In the genomic region with DNA sequence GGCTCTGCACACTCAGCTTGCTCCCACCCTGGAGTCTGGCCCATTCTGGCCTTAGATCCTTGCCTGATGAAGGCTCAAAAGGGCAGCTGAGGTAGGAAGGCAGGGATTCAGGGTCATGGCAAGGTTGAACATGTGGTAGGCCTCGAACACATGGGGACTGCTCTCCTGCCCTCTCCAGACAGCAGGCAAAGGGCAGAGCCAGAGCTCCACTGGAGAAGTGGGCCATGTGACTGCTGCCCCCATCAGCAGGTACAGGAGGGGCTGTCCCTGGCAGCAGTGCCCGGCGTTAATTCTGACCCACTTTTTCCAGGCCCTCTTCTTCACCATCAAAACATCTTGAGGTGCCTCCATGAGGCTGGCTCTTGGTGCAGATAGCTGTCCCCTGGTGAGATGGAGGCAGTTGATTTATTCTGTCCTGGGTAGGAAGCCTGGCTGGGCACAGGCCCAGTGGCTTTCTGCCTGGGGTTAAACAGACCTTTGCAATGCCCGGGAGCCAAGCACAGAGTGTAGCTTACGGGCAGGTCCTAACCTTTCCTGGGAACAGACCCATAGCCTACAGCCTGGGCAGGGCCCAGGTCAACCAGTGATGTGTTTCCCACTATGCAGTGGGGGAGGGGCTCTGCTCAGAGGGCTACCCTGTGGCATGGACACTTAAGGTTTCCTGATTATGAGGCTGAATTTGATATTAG, we compare ENCODE assay signal across 8 mouse cellular contexts. TPM values are rescaled to one million over a fixed set of nuclear protein-coding genes. Genes with fewer than 3 reads are reported as not detected.
DNase-seq lines count a peak whose midpoint lies in the region; ATAC-seq and TF ChIP-seq lines count a peak whose summit lies in the region.

No protein-coding gene starts in this region.

- peak overlapping the region; percentile 96 for H3K4me2 ChIP-seq in kidney, embryonic 16.5 days (replicated peaks; ENCODE audit: low read depth, low read length)

- no peak for ATAC-seq in kidney, embryonic 16.5 days (ENCODE audit: low FRiP score, low TSS enrichment)

- peak overlapping the region; percentile 98 for H3K9ac ChIP-seq in kidney, embryonic 16.5 days (replicated peaks; ENCODE audit: low read length)

- TF ChIP-seq CTCF in cerebellum, adult 2 months (IDR thresholded peaks at IDR 0.05; ENCODE audit: borderline replicate concordance, insufficient read depth, low read depth, low read length) = no peak
- TF ChIP-seq CTCF in spleen, adult 2 months (IDR thresholded peaks at IDR 0.05; ENCODE audit: extremely low read depth, insufficient read depth, insufficient read length, insufficient replicate concordance) = no peak
- no peak for TF ChIP-seq CTCF in olfactory bulb, adult 2 months (IDR thresholded peaks at IDR 0.05; ENCODE audit: insufficient read depth, low read depth, low read length)

- H3K36me3 ChIP-seq in spleen, adult 2 months (ENCODE audit: control insufficient read depth, insufficient read depth, low read length) = peaks cover 12% of the 10 kb centered on the region
- peaks cover 35% of the 10 kb centered on the region for H3K36me3 ChIP-seq in kidney, embryonic 16.5 days (ENCODE audit: insufficient read depth, low read length)

- WGBS in cerebellum, adult 2 months = 3% methylated on average over 5 of the region's 5 CpGs
- 77% methylated on average over 5 of the region's 5 CpGs for WGBS in spleen, adult 2 months
- WGBS in kidney, embryonic 16.5 days = 77% methylated on average over 5 of the region's 5 CpGs
- 38% methylated on average over 5 of the region's 5 CpGs for WGBS in olfactory bulb, adult 2 months

- H3K27ac ChIP-seq in cerebellum, adult 2 months (ENCODE audit: insufficient read depth, low read length) = peak overlapping the region; percentile 96
- H3K27ac ChIP-seq in spleen, adult 2 months (ENCODE audit: insufficient read depth, low read length) = peak overlapping the region; percentile 4; the same call in 1 of the 2 replicates
- no peak overlapping the region for H3K27ac ChIP-seq in kidney, embryonic 16.5 days (ENCODE audit: low read length)
- H3K27ac ChIP-seq in olfactory bulb, adult 2 months (ENCODE audit: insufficient read depth, low read depth, low read length) = no peak overlapping the region

- no peaks in the 10 kb centered on the region for H3K27me3 ChIP-seq in cerebellum, adult 2 months (ENCODE audit: control insufficient read depth, insufficient read depth, low read length)
- no peaks in the 10 kb centered on the region for H3K27me3 ChIP-seq in spleen, adult 2 months (ENCODE audit: control insufficient read depth, insufficient read depth, low read length)
- no peaks in the 10 kb centered on the region for H3K27me3 ChIP-seq in kidney, embryonic 16.5 days (ENCODE audit: insufficient read depth, low read length)

- H3K9me3 ChIP-seq in kidney, embryonic 16.5 days (ENCODE audit: low read length) = no peaks in the 10 kb centered on the region

- H3K4me3 ChIP-seq in cerebellum, adult 2 months (replicated peaks; ENCODE audit: insufficient read depth, low read depth, low read length) = peak overlapping the region; percentile 90
- H3K4me3 ChIP-seq in spleen, adult 2 months (ENCODE audit: extremely low read depth, insufficient read depth, insufficient read length) = peak overlapping the region; percentile 12; the same call in 1 of the 2 replicates
- peak overlapping the region; percentile 92 for H3K4me3 ChIP-seq in kidney, embryonic 16.5 days (ENCODE audit: low read length)
- H3K4me3 ChIP-seq in olfactory bulb, adult 2 months (ENCODE audit: insufficient read depth, low read depth, low read length) = peak overlapping the region; percentile 87

- peaks cover 36% of the 10 kb centered on the region for H3K4me1 ChIP-seq in cerebellum, adult 2 months (ENCODE audit: control insufficient read depth, insufficient read depth, low read length)
- peaks cover 10% of the 10 kb centered on the region; the same call in 1 of the 2 replicates for H3K4me1 ChIP-seq in spleen, adult 2 months (ENCODE audit: control insufficient read depth, insufficient read depth, insufficient read length)
- H3K4me1 ChIP-seq in kidney, embryonic 16.5 days (ENCODE audit: insufficient read depth, low read length) = peaks cover 30% of the 10 kb centered on the region
- peaks cover 38% of the 10 kb centered on the region for H3K4me1 ChIP-seq in olfactory bulb, adult 2 months (ENCODE audit: control insufficient read depth, insufficient read depth, low read length)

- peak; percentile 68 to 71 for DNase-seq in cerebellum, adult 2 months
- no peak for DNase-seq in cerebellum, adult 8-10 months
- DNase-seq in spleen, adult 2 months (ENCODE audit: low read depth in 1 of 2, low spot score in 2 of 2) = no peak
- no peak for DNase-seq in spleen, postnatal 36 days (ENCODE audit: low spot score in 2 of 2)
- no peak for DNase-seq in layer of hippocampus, adult 9-11 months
- no peak for DNase-seq in adrenal gland, adult 8-10 months

- TF ChIP-seq POLR2A in cerebellum, adult 2 months (IDR thresholded peaks at IDR 0.05; ENCODE audit: borderline replicate concordance, insufficient read depth, low read length) = no peak
- no peak for TF ChIP-seq POLR2A in spleen, adult 2 months (IDR thresholded peaks at IDR 0.05; ENCODE audit: low read depth, low read length)
- TF ChIP-seq POLR2A in olfactory bulb, adult 2 months (IDR thresholded peaks at IDR 0.05; ENCODE audit: insufficient read depth, low read depth, low read length) = no peak

RNA-seq across cellular contexts. Expression of a gene that starts 2.3 kb away (rescaled TPM):
- 1,261 and 1,264 TPM in 2 replicates for polyA plus RNA-seq in cerebellum, adult 2 months (2012; rRNA removed)
- polyA plus RNA-seq in spleen, adult 2 months (2012; rRNA removed) = 208 and 255 TPM in 2 replicates
- polyA plus RNA-seq in kidney, embryonic 16.5 days (2015; fragmentation: Nextera tagmentation; extraction: Ambion mirVana) = 954 and 1,048 TPM in 2 replicates
- polyA plus RNA-seq in olfactory bulb, adult 2 months (2012; ENCODE audit: insufficient read depth, insufficient read length, low replicate concordance, missing spikeins) = not detected in 2 replicates
- 100 to 1,000 TPM; 578 to 598 (median 581) TPM for total RNA-seq in adrenal gland, adult 8-10 months (2022)

RNA-seq across cellular contexts. Expression of a gene that starts 9.9 kb away (rescaled TPM):
- polyA plus RNA-seq in cerebellum, adult 2 months (2012; rRNA removed) = 227 and 270 TPM in 2 replicates
- polyA plus RNA-seq in spleen, adult 2 months (2012; rRNA removed) = 0.77 and 1.5 TPM in 2 replicates
- polyA plus RNA-seq in kidney, embryonic 16.5 days (2015; fragmentation: Nextera tagmentation; extraction: Ambion mirVana) = 0.05 and 0.12 TPM in 2 replicates
- not detected in 2 replicates for polyA plus RNA-seq in olfactory bulb, adult 2 months (2012; ENCODE audit: insufficient read depth, insufficient read length, low replicate concordance, missing spikeins)
- total RNA-seq in adrenal gland, adult 8-10 months (2022) = 10 to 100 TPM in 2 of 4 experiments, 1 to 10 TPM in 2; 8.1 to 10.9 (median 10.3) TPM

RNA-seq across cellular contexts. Expression of a gene that starts 17.7 kb away (rescaled TPM):
- 2.3 and 2.8 TPM in 2 replicates for polyA plus RNA-seq in cerebellum, adult 2 months (2012; rRNA removed)
- 1.7 and 1.8 TPM in 2 replicates for polyA plus RNA-seq in spleen, adult 2 months (2012; rRNA removed)
- 0.75 and 0.81 TPM in 2 replicates for polyA plus RNA-seq in kidney, embryonic 16.5 days (2015; fragmentation: Nextera tagmentation; extraction: Ambion mirVana)
- polyA plus RNA-seq in olfactory bulb, adult 2 months (2012; ENCODE audit: insufficient read depth, insufficient read length, low replicate concordance, missing spikeins) = not detected in 2 replicates
- 1 to 10 TPM; 1.2 to 2.2 (median 1.7) TPM for total RNA-seq in adrenal gland, adult 8-10 months (2022)

RNA-seq across cellular contexts. Expression of a gene that starts 24.6 kb away (rescaled TPM):
- polyA plus RNA-seq in cerebellum, adult 2 months (2012; rRNA removed) = 93.9 and 106 TPM in 2 replicates
- polyA plus RNA-seq in spleen, adult 2 months (2012; rRNA removed) = 119 and 143 TPM in 2 replicates
- 81.2 and 92.3 TPM in 2 replicates for polyA plus RNA-seq in kidney, embryonic 16.5 days (2015; fragmentation: Nextera tagmentation; extraction: Ambion mirVana)
- not detected in 2 replicates for polyA plus RNA-seq in olfactory bulb, adult 2 months (2012; ENCODE audit: insufficient read depth, insufficient read length, low replicate concordance, missing spikeins)
- 10 to 100 TPM; 50.9 to 77.7 (median 69.2) TPM for total RNA-seq in adrenal gland, adult 8-10 months (2022)

RNA-seq across cellular contexts. Expression of a gene that starts 37.4 kb away (rescaled TPM):
- 93.3 and 95.4 TPM in 2 replicates for polyA plus RNA-seq in cerebellum, adult 2 months (2012; rRNA removed)
- polyA plus RNA-seq in spleen, adult 2 months (2012; rRNA removed) = 47.9 and 77.7 TPM in 2 replicates
- 84.2 and 87.0 TPM in 2 replicates for polyA plus RNA-seq in kidney, embryonic 16.5 days (2015; fragmentation: Nextera tagmentation; extraction: Ambion mirVana)
- polyA plus RNA-seq in olfactory bulb, adult 2 months (2012; ENCODE audit: insufficient read depth, insufficient read length, low replicate concordance, missing spikeins) = not detected in 2 replicates
- total RNA-seq in adrenal gland, adult 8-10 months (2022) = 10 to 100 TPM; 37.8 to 41.6 (median 39.3) TPM

Comparison
In these comparisons a context has a peak if more than half of its experiments do, and no peak if none do; other contexts are left out.
1. DNase-seq: peak in cerebellum, adult 2 months (2 of 2); none in cerebellum, adult 8-10 months (single experiment), spleen, adult 2 months (0 of 2), spleen, postnatal 36 days (0 of 2), layer of hippocampus, adult 9-11 months (single experiment) and adrenal gland, adult 8-10 months (single experiment).
2. H3K27ac ChIP-seq: peak in cerebellum, adult 2 months (single experiment) and spleen, adult 2 months (single experiment); none in kidney, embryonic 16.5 days (single experiment) and olfactory bulb, adult 2 months (single experiment).
3. H3K4me3 ChIP-seq: peak in every context shown above with its lines; median percentile 92 in kidney, embryonic 16.5 days; 90 in cerebellum, adult 2 months; 87 in olfactory bulb, adult 2 months; 12 in spleen, adult 2 months.
4. RNA of a gene that starts 9.9 kb away (polyA plus RNA-seq): 227 to 270 TPM in cerebellum, adult 2 months and not detected in olfactory bulb, adult 2 months; 0.77 to 1.5 TPM in spleen, adult 2 months and 0.05 to 0.12 TPM in kidney, embryonic 16.5 days; every median in the first group is over 10 times any median in the second.